1 mouse cellular context compared by ENCODE assay signal in the genomic region with DNA sequence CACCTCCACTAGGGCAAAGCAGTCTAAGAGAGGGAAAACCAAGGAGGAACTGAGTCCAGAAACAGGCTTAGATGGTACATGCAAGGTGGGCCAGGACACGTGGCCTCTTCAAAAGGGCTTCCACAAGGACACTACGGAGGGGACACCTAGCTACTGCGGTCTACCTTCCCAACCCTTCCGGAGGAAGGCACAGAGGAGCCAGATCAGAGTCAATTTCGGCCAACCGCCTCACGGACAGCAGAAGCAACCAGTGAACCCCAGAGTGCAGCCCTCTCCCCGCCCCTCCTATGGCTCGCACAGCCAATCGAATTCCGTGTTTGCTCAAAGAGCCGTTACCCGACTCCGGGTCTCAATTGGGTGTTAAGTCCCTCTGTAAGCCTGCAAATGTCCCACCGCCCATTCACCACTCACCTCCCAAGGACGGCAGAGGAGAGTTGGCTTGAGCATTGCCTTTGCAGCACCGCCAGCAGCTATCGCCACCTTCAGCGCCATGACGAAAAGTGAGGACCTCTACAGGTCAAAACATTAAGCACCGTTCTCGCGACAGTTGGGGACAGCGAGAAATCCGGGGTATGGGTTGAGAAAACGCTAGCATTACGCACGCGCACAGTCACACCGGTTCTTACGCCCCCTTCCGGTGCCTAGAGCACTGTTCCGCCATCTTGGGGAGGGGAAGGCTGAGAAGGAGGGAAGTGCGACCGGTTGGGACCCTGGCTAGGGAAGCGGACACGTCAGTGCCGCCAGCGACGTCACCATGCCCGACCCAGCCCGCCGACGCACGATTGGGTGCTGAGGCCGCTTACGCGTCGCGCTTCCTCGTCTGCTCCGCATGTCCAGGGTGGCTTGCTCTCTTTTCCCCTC.
A peak's percentile ranks its signal among the peaks of the same experiment; 100 is the strongest.
TF ChIP-seq lines count a peak whose summit lies in the region.

A gene (minus strand): TSS at position 534 of the 861 bp plus-strand sequence.
A gene (plus strand): TSS at position 665 of the 861 bp plus-strand sequence.

TF ChIP-seq in MEL, 35 proteins besides CTCF, POLR2A, EP300 and RAD21 (continued from another document):
- TF ChIP-seq CHD1 (IDR thresholded peaks at IDR 0.05; ENCODE audit: low read depth, low read length) (no peak), POLR2AphosphoS2 (IDR thresholded peaks at IDR 0.05; ENCODE audit: low read length) (0 out of 2 replicates have a peak, but pooled peaks have one; percentile 69), TBP (IDR thresholded peaks at IDR 0.05; ENCODE audit: low read depth, low read length) (peak; percentile 60; the same call in 1 of the 2 replicates), SMC3 (IDR thresholded peaks at IDR 0.05; ENCODE audit: low read depth, low read length) (no peak), MEF2A (IDR thresholded peaks at IDR 0.05; ENCODE audit: extremely low read depth, insufficient replicate concordance, low read depth, low read length, poor library complexity, severe bottlenecking) (no peak), MYC (IDR thresholded peaks at IDR 0.05; ENCODE audit: low read depth, low read length) (peak; percentile 80), SIN3A (IDR thresholded peaks at IDR 0.05; ENCODE audit: low read length) (peak; percentile 56), E2F4 (IDR thresholded peaks at IDR 0.05; ENCODE audit: borderline replicate concordance, low read depth, low read length) (no peak), CHD2 (IDR thresholded peaks at IDR 0.05; ENCODE audit: low read length) (peak; percentile 97), UBTF (IDR thresholded peaks at IDR 0.05; ENCODE audit: borderline replicate concordance, insufficient read depth, low read depth, low read length) (no peak), USF2 (IDR thresholded peaks at IDR 0.05; ENCODE audit: borderline replicate concordance in 1 of 2, insufficient read depth in 1 of 2, low read depth in 1 of 2, low read length in 2 of 2) (no peak), ZNF384 (IDR thresholded peaks at IDR 0.05; ENCODE audit: low read depth, low read length) (no peak), HCFC1 (IDR thresholded peaks at IDR 0.05; ENCODE audit: low read depth, low read length) (peak; percentile 86), MYB (IDR thresholded peaks at IDR 0.05; ENCODE audit: low read depth, low read length) (peak; percentile 55; the same call in 1 of the 2 replicates), ETS1 (IDR thresholded peaks at IDR 0.05; ENCODE audit: low read depth, low read length) (no peak; the same call in 1 of the 2 replicates), POLR2AphosphoS5 (IDR thresholded peaks at IDR 0.05; ENCODE audit: borderline replicate concordance, low read depth, low read length) (peak; percentile 54; the same call in 1 of the 2 replicates), NELFE (IDR thresholded peaks at IDR 0.05; ENCODE audit: low read depth, low read length) (peak; percentile 74), MAX (IDR thresholded peaks at IDR 0.05; ENCODE audit: low read length) (peak; percentile 83), GATA1 (IDR thresholded peaks at IDR 0.05; ENCODE audit: low read depth, low read length) (no peak), JUND (IDR thresholded peaks at IDR 0.05; ENCODE audit: low read depth, low read length) (no peak), RCOR1 (IDR thresholded peaks at IDR 0.05; ENCODE audit: low read depth, low read length) (no peak)
TF ChIP-seq in MEL: peak in this region for 16.
